Mouse (Mus musculus): ENCODE data around the gene Gna15. TPM values are rescaled to one million over a fixed set of nuclear protein-coding genes. Genes with fewer than 3 reads are reported as not detected.

The Gna15 gene
- polyA plus RNA-seq, 1 experiment from 2014 or later, result 0.81 TPM

DNA sequence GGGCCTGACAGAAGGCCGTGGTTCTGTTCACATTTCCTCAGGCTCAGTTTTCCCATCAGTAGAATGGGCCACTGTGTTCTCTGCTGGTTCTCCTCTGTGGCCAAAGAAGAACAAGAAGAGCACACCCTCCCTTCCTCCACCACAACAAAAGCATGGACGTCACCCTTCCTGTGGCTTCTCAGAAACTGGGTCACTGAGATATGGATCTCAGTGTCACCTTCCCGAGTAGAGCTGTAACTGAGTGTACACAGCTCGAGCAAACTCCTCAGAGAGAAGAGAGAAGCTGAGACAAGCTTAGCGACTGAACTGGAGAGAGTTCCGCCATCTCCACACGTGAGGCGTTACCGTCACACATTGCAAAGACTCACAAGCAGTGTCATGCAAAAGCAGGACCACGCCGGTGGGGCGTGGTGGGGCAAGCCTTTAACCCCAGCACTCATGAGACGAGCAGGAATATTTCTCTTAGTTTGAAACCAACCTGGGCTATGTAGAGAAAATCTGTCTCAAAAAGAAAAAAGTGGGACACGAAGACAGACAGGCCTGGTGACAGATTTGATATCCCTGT lies 13.7 kb downstream of the Gna15 start:
- Histone ChIP-seq H3K27ac (no peak overlapping the region), H3K36me3 (no peaks in the 10 kb centered on the region), H3K4me2 (replicated peaks) (no peak overlapping the region), H3K4me3 (no peak overlapping the region), H3K27me3 (replicated peaks) (peaks cover 17% of the 10 kb centered on the region; the same call in 1 of the 2 replicates), H3K4me1 (no peaks in the 10 kb centered on the region), H3K9me3 (peaks cover 5% of the 10 kb centered on the region; the same call in 1 of the 2 replicates), H3K9ac (no peak overlapping the region)
- WGBS, result 83% methylated on average over 14 of the region's 14 CpGs
- no peak for ATAC-seq (ENCODE audit: low FRiP score, low read depth)

DNA sequence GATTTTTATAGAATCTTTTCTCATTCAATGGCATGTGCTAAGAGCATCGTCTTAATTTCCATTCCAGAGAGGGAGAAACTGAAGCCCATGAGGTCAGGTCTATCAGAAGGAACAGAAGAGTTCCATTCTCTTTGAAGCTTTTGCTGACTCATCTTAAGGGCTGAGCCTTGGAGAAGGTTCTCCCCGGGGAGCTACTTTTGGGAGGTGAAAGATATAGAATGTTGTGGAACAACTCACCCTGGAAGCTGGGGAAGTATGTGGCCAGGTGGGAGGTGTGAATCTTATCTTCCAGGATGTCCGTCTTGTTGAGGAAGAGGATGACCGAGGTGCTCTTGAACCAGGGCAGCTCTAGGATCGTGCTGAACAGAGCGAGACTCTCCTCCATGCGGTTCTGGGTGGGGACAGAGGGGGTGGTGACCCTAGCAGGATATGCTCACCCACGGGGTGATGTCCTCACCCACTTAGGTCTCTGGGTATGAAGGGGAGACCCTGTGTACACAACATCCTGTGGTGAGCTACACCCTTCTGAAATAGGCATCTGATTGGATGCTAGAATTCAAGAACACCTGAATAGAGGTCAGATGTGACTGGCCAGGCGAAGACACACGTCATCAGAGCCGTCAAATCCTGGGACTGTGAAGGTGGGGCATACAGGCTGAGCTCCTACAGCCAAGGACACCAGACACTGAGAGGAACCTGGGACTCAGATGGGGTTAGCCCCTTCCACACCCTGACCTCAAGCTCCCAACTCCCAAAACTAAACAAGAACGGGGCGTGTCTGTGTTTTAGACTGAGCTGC lies 16.1 kb downstream of the Gna15 start:
- H3K27me3 ChIP-seq (replicated peaks), result peaks cover 13% of the 10 kb centered on the region; the same call in 1 of the 2 replicates
- ATAC-seq (ENCODE audit: low FRiP score, low read depth), result no peak
- H3K4me1 ChIP-seq, result no peaks in the 10 kb centered on the region
- no peak overlapping the region for H3K4me2 ChIP-seq (replicated peaks)
- H3K4me3 ChIP-seq, result no peak overlapping the region
- H3K27ac ChIP-seq, result no peak overlapping the region
- H3K36me3 ChIP-seq, result no peaks in the 10 kb centered on the region
- 75% methylated on average over 13 of the region's 13 CpGs for WGBS
- no peaks in the 10 kb centered on the region for H3K9me3 ChIP-seq
- H3K9ac ChIP-seq, result no peak overlapping the region

DNA sequence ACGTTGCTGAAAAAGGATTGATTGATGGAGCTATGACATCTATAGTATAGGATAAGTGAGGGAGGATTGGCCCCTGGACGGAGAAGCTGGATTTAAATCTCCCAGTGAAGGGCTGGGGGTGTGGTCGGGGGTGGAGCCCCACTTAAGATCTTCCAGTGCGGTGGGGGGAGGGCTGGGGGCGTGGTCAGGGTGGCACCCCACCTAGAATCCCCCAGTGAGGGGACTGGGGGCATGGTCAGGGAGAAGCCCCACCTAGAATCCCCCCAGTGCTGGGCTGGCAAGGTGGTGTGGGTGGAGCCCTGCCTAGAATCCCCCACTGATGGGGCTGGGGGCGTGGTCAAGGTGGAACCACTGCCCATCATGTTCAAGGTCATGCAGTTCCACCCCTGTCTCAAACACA lies 16.9 kb downstream of the Gna15 start:
- Histone ChIP-seq H3K4me1 (no peaks in the 10 kb centered on the region), H3K27ac (no peak overlapping the region), H3K4me3 (no peak overlapping the region), H3K4me2 (replicated peaks) (no peak overlapping the region), H3K36me3 (no peaks in the 10 kb centered on the region), H3K9me3 (no peaks in the 10 kb centered on the region), H3K27me3 (replicated peaks) (peaks cover 7% of the 10 kb centered on the region; the same call in 1 of the 2 replicates), H3K9ac (no peak overlapping the region)
- no peak for ATAC-seq (ENCODE audit: low FRiP score, low read depth)
- WGBS, result 36% methylated on average over 6 of the region's 6 CpGs

DNA sequence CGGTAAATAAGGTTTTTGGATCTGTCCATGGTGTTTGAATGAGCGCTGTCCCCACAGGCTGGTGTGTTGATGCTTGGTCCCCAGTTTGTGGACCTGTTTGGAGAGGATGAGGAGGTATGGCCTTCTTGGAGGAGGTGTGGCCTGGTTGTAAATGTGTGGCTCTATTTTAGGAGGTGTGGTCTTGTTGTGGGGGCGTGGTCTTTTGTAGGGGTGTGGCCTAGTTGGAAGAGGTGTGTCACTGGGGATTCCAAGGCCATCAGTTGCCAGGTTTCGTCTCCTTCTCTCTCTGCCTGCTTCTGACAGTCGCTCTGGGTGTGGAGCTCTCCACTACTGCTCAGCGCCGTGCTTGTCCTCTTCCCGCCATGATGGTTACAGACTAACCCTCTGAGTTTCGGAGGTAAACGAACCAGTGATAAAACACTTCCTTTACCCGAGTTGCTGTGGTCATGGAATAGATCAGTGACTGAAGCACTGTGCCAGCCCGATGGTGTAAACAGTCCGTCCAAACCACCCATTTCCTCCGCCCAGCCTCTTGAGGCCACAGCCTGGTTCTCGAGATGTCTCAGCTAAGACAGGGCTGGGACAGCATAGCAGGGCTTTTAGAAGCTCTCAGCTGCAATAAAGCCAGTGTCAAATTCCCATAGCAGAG lies 18.9 kb downstream of the Gna15 start:
- Histone ChIP-seq H3K9ac (no peak overlapping the region), H3K27me3 (replicated peaks) (no peaks in the 10 kb centered on the region; the same call in 1 of the 2 replicates), H3K4me3 (no peak overlapping the region), H3K4me1 (no peaks in the 10 kb centered on the region), H3K27ac (no peak overlapping the region), H3K36me3 (no peaks in the 10 kb centered on the region), H3K9me3 (no peaks in the 10 kb centered on the region), H3K4me2 (replicated peaks) (no peak overlapping the region)
- WGBS, result 78% methylated on average over 13 of the region's 15 CpGs
- no peak for ATAC-seq (ENCODE audit: low FRiP score, low read depth)

DNA sequence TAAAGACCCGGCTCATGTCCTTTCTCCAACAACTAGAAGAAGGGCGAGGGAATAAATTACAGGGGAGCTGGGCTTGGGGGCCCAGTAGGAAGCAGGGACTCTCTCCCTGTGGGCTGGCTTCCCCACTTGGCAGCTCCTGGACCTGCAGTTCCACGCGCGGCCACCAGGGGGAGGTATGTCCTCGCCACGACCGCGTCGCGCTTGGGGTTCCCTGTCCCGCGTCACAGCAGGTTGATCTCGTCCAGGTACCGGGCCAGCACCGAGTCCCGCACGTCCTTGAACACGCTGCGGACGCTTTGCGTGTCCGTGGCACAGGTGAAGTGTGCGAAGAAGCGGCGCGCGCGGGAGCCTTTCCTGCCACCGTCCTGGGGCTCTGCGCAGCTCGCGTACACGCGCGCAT lies 21.4 kb downstream of the Gna15 start:
- Histone ChIP-seq H3K9me3 (no peaks in the 10 kb centered on the region), H3K9ac (peak overlapping the region; percentile 26; the same call in 1 of the 2 replicates), H3K27me3 (replicated peaks) (no peaks in the 10 kb centered on the region; the same call in 1 of the 2 replicates), H3K36me3 (no peaks in the 10 kb centered on the region), H3K4me3 (peak overlapping the region; percentile 29), H3K4me2 (replicated peaks) (peak overlapping the region; percentile 63), H3K4me1 (no peaks in the 10 kb centered on the region), H3K27ac (no peak overlapping the region)
- WGBS, result 8% methylated on average over 36 of the region's 36 CpGs
- ATAC-seq (ENCODE audit: low FRiP score, low read depth), result peak; percentile 27; the same call in 1 of the 2 replicates

DNA sequence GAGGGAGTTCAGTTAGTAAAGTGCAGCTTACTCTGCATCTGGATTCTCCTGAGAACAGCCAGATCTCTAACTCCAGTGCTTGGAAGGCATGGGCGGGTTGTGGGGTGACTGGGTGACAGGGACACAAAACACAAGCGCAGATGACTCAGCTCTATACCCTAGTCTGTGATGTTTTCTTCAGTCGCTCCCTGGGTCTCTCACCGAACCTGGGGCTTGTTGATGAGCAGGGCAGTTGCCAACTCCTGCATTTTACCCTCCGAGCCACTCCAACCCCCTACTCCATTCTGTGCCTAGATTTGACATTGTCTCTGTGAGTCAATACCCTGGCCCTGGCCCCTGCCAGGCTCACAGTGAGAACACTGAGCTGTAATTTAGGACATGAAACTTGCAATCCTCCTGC lies 22.2 kb downstream of the Gna15 start:
- Histone ChIP-seq H3K4me3 (no peak overlapping the region), H3K4me2 (replicated peaks) (no peak overlapping the region), H3K9me3 (no peaks in the 10 kb centered on the region), H3K27me3 (replicated peaks) (no peaks in the 10 kb centered on the region; the same call in 1 of the 2 replicates), H3K36me3 (no peaks in the 10 kb centered on the region), H3K27ac (no peak overlapping the region), H3K9ac (no peak overlapping the region), H3K4me1 (no peaks in the 10 kb centered on the region)
- no peak for ATAC-seq (ENCODE audit: low FRiP score, low read depth)
- WGBS, result 93% methylated on average over 5 of the region's 5 CpGs

DNA sequence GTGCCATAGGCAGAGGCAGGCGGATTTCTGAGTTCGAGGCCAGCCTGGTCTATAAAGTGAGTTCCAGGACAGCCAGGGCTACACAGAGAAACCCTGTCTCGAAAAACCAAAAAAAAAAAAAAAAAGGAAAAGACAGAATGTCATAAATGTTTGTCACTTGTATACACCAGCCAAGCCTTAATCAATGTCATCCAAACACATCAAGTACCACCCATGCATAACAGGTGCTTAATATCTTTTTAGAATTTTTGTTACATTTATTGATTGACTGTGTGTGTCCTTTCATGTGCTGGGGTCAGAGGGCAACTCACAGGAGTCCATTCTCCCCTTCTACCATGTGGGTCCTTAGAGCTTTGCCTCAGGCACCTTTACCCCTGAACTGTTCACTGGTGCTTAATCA lies 24.0 kb downstream of the Gna15 start, which contains the start of gene S1pr4:
TSS of gene S1pr4 (minus strand) at position 101 of the 400 bp plus-strand sequence.
- 92% methylated on average over 3 of the region's 3 CpGs for WGBS
- H3K27ac ChIP-seq, result no peak within 1 kb of the TSS

DNA sequence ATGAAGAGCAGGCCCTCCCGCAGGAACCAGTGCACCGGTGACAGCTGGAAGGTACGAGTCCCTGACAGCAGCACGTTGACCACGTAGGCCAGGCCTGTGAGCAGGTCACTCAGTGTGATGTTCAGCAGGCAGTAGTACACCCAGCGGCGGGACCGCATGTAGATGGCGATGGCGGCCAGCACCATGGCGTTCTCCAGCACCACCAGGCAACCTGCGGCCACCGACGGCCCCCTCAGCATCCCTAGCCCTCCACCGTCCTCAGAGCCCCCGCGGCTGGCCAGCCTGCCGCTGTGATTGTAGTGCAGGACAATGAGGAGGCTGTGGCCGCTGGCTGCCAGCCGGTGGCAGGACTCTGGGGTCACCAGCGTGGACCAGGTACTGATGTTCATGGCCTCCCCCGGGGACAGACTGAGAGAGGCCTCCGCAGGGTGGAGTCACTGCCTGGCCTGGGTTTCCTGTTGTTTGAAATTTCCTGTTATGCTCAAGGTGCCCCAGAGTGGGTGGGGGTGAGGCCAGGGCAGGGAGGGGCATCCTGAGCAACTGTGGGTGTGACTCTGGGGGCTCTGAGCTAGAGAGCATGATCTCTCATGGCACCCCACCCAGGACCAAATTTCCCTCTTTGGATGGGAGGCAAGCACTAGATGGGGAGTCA lies 24.6 kb downstream of the Gna15 start:
- H3K9ac ChIP-seq, result no peak overlapping the region
- H3K4me3 ChIP-seq, result no peak overlapping the region

More for the DNA sequence above, 24.0 kb downstream of the Gna15 start, which contains the start of gene S1pr4:
- no peak within 1 kb of the TSS for H3K4me3 ChIP-seq
- peaks cover 6% of the 10 kb centered on the region for H3K4me1 ChIP-seq
- no peaks in the 10 kb centered on the region for H3K36me3 ChIP-seq
- no peak for ATAC-seq (ENCODE audit: low FRiP score, low read depth)
- no peaks in the 10 kb centered on the region for H3K9me3 ChIP-seq
- 0 out of 2 replicates have a peak within 1 kb of the TSS, but pooled peaks have one; percentile 5 for H3K4me2 ChIP-seq (replicated peaks)
- H3K9ac ChIP-seq, result no peak within 1 kb of the TSS
- H3K27me3 ChIP-seq (replicated peaks), result no peaks in the 10 kb centered on the region; the same call in 1 of the 2 replicates

DNA sequence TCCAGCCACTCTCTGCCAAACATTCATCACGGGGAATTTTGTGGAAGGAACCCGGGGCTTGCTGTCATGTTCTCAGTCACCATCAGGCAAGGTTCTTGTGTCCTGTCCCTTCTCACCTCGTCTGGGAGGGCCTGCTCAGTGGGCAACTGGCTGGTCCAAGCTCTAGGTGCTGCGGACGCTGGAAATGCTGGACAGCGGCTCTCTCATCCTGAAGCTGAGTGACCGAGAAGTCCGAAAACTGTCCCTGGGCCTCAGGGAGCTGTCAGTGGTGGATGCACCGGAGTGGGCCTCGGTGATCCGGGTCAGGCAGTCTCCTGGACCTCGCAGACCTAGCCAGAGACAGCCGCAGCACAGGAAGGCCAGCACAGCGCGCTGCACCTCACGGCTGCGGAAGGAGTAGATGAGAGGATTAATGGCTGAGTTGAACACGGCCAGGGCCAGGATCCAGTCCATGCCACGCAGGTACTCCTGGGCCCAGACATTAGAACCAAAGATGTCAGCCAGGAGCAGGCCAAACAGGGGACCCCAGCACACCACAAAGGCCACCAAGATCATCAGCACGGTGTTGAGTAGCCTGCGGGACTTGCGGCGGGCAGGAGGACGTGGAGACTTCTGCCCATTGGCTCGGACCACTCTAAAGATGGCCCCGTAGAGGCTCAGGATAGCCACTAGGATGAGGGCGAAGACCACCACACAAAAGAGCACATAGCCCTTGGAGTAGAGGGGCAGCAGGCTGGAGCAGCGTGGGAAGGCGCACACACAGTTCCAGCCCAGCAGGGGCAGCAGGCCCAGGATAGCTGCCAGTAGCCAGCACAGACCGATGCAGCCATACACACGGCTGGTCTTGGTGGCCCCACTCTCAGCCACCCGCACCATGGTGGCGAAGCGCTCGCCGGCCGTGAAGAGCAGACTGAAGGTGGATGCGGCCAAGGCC lies 25.4 kb downstream of the Gna15 start:
- H3K9me3 ChIP-seq, result no peaks in the 10 kb centered on the region
- H3K27ac ChIP-seq, result no peak overlapping the region
- no peak for ATAC-seq (ENCODE audit: low FRiP score, low read depth)
- H3K4me3 ChIP-seq, result no peak overlapping the region
- H3K4me1 ChIP-seq, result peaks cover 19% of the 10 kb centered on the region
- H3K4me2 ChIP-seq (replicated peaks), result no peak overlapping the region
- no peaks in the 10 kb centered on the region for H3K36me3 ChIP-seq
- no peaks in the 10 kb centered on the region; the same call in 1 of the 2 replicates for H3K27me3 ChIP-seq (replicated peaks)
- 87% methylated on average over 38 of the region's 38 CpGs for WGBS
- no peak overlapping the region for H3K9ac ChIP-seq

More for the DNA sequence above, 24.6 kb downstream of the Gna15 start:
- H3K27ac ChIP-seq, result no peak overlapping the region
- no peaks in the 10 kb centered on the region for H3K9me3 ChIP-seq
- 81% methylated on average over 23 of the region's 23 CpGs for WGBS
- H3K4me2 ChIP-seq (replicated peaks), result 0 out of 2 replicates have a peak overlapping the region, but pooled peaks have one; percentile 5
- H3K36me3 ChIP-seq, result no peaks in the 10 kb centered on the region
- H3K4me1 ChIP-seq, result peaks cover 12% of the 10 kb centered on the region
- ATAC-seq (ENCODE audit: low FRiP score, low read depth), result no peak
- no peaks in the 10 kb centered on the region; the same call in 1 of the 2 replicates for H3K27me3 ChIP-seq (replicated peaks)

DNA sequence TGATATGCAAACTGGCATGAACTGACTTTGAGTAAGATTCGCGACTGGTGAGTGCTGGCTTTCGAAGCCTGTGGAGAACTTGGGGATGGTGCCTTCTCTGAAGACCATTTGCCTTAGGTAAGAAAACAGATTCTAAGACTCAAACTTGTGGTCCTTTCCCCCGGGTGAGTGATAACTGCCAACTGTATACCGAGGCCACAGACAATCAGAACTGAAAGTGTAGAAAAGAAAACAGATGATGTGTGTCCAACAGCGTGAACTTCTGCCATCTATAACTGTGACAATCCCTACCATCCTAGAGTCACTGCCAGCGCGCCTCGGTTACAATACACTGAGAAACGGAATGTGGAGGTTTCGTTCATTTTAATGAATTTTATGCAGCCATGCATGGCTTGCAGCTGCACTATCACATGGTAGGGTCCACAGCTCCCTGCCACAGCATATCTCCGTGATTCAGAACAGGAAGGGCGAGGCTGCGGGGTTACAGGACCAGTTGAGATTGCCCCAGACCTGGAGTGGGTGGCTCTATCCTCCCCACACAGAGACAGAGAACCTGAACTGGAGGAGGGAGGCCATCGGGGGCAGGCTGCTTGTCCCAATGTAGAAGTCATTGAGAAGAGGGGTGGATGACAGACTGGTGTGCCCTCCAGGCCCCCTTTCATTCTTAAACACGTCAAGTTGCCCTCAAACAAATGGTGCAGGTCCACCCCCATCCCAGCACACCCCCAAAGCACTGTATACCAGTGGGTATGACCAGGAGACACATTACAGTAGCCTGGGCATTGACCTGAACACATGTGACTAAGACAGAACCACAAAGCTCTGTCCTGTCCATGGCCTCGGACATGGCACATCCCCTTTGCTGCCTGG lies 26.4 kb downstream of the Gna15 start:
- H3K9ac ChIP-seq, result no peak overlapping the region
- peak overlapping the region; percentile 97 for H3K4me2 ChIP-seq (replicated peaks)
- H3K27ac ChIP-seq, result no peak overlapping the region
- H3K9me3 ChIP-seq, result no peaks in the 10 kb centered on the region
- 86% methylated on average over 17 of the region's 17 CpGs for WGBS
- peaks cover 9% of the 10 kb centered on the region for H3K36me3 ChIP-seq
- no peaks in the 10 kb centered on the region for H3K27me3 ChIP-seq (replicated peaks)
- peaks cover 19% of the 10 kb centered on the region for H3K4me1 ChIP-seq
- ATAC-seq (ENCODE audit: low FRiP score, low read depth), result no peak
- no peak overlapping the region for H3K4me3 ChIP-seq

All from neural tube, embryonic 12.5 days (tissue).